Mouse (Mus musculus) frontal cortex, postnatal 10 days (tissue): ENCODE results near the gene Ttbk1.
A peak's percentile ranks its signal among the peaks of the same experiment; 100 is the strongest.
"Not testable (repeated sequence)": the region's sequence is repeated elsewhere in the genome, so short reads cannot be mapped to it uniquely, and the experiment has no call there.

Experiments
- DNase-seq, 2 experiments: peaks; one replicate each; pipeline ENCODE4 v3.0.0; 2022; ENCODE audit warnings: low spot score in 2 of 2, mixed read lengths in 1 of 2

The Ttbk1 gene

DNA sequence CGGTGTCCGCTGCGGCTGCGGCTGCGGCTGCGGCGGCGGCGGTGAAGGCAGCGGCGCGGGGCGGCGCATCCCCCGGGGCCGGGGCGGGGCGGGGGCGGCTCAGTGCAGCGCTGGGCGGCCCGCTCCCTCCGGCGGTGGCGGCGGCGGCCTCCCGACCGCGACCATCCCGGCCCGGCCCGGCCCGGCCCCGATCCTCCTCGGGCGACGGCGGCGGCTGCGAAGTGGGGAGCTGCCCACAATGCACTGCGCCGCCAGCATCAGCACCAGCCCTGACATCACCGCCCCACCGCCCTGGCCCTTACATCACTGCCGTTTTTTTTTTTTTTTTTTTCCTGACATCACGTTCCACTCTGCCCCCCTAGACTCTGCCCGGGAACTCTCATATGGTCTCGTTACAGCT lies at the start of gene Ttbk1:
Ttbk1 (minus strand) TSS at position 245 of the 400 bp plus-strand sequence.
- peak in 1 of 2 experiments; percentile 65 for DNase-seq

DNA sequence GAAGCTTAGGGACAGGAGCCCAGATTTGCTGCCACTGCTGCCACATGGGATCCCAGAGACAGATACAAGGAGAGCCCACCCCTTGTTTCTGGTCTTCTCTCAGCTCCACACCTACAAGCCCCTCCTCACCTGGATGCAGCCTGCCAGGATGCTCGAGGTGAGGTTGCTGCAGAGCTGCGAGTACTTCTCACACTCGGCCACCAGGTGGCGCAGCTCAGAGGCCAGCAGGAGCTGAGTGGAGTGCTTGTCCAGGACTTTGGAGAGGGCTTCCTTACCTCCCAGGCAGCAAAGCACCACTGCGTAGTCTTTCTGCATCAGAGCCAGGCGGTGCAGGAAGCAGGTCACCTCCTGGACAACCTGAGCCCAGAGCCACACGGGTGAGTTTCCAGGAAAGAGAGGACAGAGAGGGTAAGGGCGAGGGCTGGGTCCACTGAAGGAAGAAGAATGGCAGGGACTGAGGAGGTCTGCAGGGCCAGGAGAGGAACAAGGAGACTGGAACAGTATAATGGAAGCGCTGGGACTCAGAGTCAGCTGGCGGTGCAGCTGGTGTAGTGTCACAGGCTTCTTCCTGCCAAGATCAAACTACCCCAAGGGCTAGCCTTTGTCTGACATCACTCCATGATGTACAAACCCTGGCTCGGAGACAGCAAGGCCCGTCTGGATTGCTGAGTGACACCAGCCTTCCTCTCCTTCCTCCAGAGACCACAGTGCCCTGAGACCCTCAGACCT lies 38.3 kb upstream of the Ttbk1 start:
- DNase-seq: peak in 1 of 2 experiments; percentile 62

DNA sequence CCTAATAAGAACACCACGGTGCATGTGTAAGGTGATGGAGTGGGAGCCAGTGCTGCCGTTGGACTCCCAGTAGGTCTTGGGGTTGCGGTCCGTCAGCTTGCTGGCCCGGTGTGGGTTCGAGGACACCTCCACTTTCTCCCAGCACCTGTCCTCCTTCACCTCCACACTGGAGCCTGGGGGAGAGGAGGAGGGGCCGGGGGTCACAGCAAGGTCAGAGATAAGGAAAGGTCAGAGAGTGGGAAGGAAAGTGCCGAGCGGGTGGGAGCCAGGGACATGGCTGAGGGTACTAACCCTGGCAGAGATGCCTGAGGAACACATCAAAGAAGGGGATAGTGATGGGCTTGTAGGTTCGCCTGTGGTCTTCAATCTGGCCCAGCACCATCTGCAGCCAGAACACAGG lies 37.6 kb upstream of the Ttbk1 start:
- DNase-seq: no peak

DNA sequence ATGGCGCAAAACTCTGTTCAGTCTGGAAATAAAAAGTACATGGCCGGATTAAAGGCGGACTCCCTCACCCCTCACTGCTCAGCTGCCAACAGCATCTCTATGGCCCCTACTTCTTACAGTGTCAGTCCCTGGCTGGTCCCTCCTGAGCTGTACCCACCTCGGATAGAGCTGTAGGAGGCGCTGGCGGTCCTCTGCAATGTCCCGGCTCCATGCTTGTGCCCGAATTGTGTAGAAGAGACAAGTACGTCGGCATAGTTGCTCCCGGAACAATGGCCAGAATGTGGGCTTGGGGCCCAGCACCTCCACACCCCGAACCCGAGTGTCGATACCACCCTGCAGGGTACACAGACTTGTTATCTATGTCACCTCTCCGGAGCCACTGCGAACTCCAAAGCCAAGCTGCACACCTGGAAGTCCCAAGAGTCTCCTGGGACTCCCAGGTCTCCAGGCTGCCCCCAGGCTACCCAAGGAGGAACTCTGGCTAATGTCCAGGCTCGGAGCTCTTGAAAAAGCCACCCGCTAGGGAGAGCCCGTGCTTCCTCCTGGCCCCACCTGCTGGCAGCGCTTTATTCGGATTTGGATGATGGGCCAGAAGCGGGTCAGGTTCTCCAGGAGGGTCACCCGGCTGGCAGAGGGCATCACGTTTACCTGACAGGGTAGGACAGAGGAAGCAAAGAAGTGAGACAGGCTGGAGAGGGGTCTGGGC lies 34.6 kb upstream of the Ttbk1 start:
- no peak for DNase-seq

DNA sequence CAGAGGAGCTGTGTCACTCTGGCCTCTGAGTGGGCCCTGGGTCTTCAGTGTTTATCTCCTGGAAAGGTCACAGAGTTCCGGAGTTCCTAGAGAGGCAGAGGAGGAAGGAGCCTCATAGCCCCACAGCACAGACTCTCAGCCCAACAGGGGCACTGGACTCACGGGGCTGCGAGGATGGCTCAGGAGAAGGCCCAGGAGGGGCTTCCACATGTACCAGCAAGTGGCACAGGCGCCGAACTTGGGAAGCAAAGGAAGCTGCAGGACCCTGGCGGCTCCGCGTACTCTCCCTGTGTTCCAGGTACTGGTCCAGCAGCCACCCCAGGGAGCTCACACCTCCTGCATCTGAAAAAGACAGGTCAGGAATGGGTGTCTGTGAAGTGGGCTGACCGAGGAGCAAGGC lies 33.7 kb upstream of the Ttbk1 start:
- no peak for DNase-seq

DNA sequence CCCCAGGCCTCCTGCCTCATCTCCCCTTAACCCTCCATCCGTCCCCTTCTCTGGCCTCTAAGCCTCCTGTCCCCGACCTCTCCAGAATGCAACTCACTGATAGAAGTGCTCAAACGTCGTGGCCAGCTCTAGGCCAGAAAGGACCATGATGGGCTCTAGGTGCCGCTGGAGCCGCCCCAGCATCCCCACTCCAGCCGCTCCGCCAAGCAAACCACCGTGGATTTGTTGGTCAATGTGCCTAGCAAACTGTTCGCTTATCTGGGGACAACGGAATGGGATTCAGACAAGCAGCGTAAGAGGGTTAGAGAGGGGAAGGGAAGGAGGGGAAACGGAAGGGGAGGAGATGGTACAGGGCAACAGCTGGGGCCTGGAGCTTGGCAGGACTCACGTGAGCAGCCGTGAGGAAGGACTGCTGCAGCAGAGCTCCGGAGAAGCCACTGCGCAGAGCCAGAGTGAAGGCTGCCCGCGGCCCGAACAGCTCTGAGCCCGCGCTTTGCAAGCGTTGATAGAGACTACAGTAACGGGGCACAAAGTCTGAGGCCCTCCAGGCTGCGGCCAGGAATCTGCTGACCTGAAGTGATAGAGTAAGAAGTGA lies 33.0 kb upstream of the Ttbk1 start:
- no peak for DNase-seq

DNA sequence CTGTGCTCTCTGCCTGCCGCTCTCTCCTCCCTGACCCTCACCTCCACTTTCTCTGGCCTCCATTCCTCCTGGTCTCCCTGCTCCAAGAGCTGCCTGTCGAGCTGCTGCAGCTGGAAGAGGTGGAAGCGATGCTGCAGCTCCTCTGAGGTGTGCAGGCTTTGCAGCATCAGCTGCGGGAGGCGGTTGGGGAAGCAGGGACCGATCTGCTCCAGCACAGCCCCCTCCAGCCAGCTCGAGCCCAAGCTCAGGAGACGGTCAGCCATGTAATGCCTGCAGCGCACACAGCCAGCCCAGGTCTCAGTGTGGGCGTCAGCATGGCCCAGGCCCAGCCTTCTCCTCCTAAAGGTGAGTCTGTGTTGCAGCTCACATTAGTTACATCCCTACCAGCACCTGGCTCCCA lies 32.5 kb upstream of the Ttbk1 start:
- no peak for DNase-seq

DNA sequence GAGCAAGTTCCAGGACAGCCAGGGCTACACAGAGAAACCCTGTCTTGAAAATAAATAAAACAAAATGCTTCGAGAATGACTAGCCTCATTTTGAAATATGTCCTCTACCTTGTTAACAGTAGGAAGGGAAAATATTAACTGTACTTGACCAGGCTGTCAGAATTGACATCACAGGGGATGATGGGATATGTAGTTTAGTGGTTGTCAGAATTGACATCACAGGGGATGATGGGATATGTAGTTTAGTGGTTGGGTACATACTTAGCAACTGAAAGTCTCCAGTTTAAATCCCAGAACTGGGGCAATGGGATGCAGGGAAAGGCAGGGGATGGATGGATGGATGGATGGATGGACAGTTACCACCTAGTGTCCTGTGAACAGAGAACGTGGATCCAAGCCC lies 25.9 kb upstream of the Ttbk1 start:
- DNase-seq: no peak

DNA sequence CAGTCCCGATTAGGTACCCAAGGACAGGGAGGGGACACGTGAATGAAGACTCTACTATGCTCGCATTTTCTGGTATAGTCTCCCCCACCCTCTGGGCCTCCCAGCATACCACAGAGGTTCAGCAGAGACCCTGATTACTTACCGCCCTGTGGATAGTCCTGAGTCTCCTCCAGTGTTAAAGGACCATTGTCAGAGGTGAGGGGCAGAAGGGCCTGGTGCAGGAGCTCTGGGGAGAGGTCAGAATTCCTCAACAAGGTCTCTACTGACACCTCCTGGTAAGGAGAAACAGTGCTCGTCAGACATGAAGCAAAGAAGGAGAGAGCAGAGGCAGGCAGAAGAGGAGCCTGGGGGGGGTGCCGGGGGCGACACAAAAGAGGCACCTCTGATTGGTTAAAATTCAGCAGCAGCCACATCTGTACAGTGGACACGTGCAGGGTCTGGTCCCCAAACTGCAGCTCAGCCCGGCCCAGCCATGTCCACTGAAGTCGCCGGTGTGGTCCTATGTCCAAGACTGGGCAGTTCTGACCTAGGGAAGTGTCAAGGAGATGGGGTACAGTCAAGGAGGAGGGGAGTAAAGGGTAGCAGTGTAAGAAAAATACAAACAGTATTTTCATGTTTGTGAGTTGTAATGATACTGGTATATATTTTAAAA lies 23.7 kb upstream of the Ttbk1 start:
- DNase-seq: no peak

DNA sequence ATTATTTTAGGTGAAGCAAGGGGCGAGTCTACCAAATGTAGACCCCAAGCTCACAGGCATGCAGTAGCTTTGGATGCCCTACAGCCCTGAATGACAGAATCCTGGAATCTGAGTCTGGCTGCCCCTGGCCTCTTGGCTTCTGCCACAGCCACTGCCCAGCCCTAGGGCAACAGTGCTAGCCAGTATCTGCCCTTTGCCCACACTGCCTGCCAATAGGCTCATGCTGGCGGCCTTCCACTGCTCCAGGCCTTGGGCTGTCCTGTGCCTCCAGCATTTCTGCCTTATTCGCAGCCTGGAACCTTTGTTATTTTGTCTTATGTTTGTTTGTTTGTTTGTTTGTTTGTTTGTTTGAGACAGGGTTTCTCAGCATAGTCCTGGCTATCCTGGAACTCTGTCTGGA lies 18.1 kb upstream of the Ttbk1 start:
- no peak for DNase-seq

DNA sequence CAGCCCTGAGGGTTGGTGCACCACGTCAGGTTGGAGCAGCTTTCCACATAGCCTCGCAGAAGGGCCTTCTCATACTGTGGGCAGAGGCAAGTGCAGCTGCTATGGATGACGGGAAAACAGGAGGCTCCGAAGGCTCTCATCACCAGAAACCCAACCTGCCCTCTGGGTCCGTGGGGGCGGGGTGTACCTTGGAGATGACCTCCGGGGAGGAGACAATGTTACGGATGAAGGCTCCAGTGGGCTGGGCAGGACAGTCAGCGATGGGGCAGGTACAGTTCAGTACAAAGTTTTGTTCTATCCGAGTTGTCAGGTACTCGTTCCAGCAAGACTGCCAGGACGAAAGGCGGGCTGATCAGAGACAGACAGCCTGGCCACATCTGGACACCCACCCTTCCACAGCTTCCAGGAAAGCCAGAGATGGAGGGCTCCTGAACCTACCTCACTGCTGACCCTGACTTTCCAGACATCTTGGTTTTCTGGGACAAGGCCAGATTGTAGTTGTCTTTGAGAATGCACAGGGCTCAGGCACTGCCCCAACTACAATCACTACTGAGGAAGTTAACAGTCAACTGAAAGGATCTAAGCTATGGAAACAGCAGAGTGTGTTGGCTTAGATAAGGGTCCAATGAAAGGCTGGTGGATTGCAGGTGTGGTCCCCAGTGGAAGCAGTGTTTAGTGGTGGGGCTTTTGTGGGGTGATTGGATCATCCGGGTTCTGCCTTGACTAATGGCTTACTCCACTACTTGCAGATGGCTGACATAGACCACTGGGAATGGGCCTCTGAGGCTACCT lies 16.6 kb upstream of the Ttbk1 start:
- no peak for DNase-seq

DNA sequence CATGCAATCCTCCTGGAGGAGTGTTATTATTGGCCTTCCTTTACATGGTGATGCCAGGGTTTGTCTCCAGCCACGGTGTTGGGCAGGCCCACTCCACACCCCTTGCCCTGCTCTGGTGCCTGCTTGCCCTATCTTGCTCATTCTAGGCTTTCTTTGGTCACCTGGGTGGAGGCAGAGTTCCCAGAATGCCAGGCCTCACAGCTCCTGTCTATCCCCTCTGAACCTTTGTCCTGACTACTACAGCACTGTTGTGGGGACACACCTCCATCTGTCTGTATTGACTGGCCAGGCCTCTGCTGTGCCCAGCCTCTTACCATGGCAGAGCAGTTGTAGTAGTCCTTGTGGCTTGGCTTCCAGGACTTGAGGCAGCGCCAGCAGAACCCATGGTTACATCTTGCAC lies 15.3 kb upstream of the Ttbk1 start:
- DNase-seq: no peak

DNA sequence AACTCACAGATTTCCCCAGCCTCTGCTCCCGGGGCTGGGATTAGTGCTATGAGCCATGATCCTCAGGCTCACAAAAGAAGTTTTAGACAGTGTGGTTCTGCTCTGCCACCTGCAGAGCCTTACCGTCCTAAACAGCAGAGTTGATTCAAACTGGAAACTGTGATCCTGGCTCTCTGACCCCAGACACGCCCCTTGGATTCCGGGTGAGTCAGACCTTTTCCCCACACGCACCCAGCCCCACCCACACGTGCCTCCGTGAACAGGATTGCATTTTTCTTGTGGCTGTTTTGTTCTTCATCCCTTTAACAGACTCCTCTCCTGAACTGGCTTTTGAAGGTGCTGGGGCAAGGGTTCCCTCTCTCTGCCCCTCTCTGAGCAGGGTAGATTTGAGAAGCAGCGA lies 10.5 kb upstream of the Ttbk1 start:
- DNase-seq: no peak

DNA sequence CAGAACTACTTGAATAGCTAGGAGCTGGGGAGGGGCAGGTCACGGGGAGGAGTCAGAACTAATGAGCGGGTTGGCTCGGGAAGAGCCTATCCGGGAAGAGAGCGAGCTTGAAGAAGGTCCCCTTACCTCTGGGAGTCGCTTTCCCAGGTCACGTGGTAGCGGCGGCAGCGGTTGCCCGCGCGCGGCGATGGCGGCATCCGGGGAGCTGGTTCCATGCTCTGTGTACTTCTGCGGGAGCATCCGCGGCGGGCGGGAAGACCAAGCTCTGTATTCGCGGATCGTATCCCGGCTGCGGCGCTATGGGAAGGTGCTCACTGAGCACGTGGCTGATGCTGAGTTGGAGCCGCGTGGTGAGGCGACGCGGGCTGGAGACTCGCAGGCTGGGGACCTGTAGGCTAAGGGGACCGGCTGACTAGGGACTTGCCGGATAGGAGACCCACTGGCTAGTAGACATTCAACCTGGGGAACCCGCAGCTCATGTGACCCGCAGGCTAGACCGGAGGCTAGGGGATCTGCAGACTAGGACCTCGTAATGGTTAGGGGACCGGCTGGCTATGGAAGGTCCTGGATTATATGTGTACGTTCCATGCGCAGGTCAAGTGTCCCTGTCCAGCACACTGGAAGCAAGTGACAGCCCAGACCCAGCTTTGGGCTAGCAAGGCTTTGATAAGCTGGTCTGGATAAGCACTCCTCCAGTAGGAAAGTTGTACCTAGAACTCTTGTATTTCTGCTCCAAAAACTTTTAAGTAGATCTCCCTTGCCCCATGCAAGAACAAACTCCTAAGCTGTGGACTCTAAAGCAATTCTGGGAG lies 9.4 kb upstream of the Ttbk1 start, which contains the start of gene Dnph1:
Dnph1 (plus strand) TSS at position 89 of the 812 bp plus-strand sequence.
- peak; percentile 79 to 80 for DNase-seq

DNA sequence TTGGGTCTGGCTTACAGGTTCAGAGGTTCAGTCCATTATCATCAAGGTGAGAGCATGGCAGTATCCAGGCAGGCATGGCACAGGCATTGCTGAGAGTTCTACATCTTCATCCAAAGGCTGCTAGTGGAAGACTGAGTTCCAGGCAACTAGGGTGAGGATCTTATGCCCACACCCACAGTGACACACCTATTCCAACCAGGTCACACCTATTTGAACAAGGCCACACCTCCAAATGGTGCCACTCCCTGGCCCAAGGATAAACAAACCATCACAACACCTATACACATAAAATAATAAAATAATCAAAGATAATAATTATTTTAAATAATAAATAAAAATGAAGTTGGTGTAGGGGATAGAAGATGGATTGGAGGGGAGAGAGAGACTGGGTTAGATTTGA lies 8.6 kb upstream of the Ttbk1 start:
- not testable (repeated sequence) for DNase-seq

DNA sequence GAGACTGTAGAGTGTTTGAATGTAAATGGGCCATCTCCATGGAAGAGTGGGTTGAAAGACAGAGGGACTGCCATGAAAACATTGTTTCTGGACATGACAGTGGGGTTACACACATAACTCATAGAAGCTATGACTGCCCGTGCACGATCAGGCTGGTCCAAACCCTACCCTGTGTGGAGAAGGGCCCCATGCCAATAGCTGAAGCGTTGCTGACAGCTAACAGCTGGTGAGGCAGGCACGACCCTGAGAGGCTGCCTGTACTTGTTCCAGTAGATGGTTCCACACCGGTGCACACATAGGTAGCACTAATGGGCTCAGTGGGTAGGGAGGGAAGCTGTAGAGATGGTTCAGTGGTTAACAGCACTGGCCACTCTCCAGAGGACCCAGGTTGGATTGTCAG lies 8.0 kb upstream of the Ttbk1 start:
- no peak for DNase-seq

DNA sequence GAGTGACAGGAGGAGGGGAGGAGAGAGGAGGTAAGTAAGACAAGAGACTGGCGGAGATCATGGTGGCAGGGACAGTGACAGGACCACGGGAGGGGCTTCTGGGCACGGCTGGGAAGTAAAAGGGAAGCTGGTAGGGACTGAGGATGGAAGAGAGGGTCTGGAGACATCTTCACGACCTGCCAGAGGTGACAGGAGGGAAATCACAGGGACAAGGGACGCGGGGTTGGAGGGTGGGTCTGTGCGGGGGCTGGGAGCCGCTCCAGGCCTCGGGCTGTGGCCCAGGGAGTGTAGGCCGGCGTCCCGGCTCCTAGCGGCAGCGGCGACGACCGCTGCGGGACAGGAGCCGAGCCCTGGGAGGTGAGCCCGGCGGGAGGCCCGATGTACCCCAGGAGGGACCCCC lies 480 bp downstream of the Ttbk1 start:
- DNase-seq: no peak

DNA sequence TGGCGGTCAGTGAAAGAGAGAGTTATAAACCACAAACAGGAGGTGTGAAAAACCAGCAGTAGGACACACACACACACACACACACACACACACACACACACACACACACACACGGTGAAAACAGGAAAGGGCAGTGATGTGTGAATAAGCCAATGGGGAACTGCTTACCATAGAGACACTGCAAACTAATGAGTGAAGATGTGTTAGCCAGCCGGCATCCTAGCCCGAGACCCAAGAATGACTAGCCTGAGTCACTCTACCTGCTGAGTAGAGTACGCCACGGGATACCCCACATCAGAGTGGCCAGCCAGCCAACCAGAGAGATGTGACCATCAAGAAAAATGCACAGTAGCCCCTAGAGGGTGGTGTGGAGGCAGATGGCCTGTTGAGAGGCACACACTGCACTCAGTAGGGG lies 3.0 kb downstream of the Ttbk1 start:
- no peak for DNase-seq

DNA sequence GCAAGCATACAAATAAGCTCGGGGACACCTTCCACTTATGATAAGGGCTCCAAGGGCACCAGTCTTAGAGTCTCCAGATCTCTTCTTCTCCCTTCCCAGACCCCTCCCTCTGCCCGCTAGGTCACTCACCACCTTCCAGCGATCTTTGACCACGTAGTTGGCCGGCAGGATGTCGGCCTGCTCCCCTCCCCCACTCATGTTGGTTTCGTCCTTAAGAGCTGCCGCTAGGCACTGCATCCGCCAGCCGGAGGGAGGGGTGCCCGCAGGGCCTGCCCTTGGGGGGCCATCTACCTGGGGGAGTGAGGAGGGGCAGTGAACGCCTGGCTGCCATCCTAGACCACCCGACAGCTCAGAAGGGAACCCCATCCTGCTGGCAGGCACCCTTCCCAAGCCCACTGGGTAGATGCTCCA lies 3.4 kb downstream of the Ttbk1 start:
- peak; percentile 31 to 55 for DNase-seq

DNA sequence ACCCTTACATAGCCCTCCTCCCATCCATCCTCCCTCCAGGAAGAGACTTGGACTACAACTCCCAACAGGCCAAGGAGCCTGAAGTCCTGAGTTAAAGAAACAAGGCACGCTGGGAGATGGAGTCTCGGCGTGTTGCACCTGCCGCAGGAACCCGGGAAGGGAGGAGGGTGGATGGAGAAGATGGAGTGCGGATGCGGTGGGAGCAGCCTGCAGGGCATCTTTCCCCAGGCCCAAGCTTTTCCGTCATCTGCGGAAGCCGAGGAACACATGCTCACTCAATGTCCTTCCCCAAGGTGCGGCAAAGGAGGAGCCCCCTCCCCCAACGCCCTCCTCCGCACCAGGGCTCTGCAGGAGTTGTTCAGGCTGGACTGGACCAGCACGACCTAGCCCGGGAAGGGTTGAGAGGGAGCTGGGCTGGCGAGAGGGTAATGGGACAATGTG lies 3.9 kb downstream of the Ttbk1 start:
- peak; percentile 53 to 58 for DNase-seq

DNA sequence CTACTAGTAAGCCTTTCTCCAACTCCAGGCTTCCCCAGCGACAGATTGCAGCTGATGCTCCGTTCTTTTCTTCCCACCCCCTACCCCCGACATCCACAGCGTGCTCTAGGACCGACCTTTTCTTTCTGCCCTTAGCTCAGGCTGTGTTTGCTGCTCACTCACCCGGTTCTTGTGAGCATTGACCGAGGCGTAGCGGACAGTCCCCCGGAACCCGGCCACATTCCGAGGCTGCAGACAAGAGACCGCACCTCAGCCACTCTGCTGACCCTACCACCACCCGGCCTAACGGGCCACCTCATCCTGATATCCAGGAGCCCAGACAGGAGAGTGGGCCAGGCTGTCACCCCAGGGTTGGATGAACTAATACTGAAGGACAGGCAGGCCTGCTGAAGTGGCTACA lies 10.2 kb downstream of the Ttbk1 start:
- DNase-seq: no peak
